Mouse (Mus musculus) embryo, embryonic 11.5 days (tissue): Measurements from ENCODE around the gene Grb14.

ENCODE experiments used
- DNase-seq: peaks from one replicate; pipeline ENCODE4 v3.0.0-alpha.2; 2012; ENCODE audit warnings: low read depth, low spot score

The Grb14 gene

GRCm38 (mm10) chr2:64878275-64878674 lies 146.5 kb downstream of the Grb14 start:
- no peak for DNase-seq
